Mouse (Mus musculus) mouse embryonic stem cell (cell line): ENCODE data around the gene Agmat.
"Not testable (repeated sequence)": the region's sequence is repeated elsewhere in the genome, so short reads cannot be mapped to it uniquely, and the experiment has no call there.

Source experiments
- in situ Hi-C, 2 experiments: fragments of 300-500 bp; cut with MboI; formaldehyde crosslinking; loops; 1 replicate in 1 of 2; 3 replicates in 1 of 2; pipeline ENCODE4 v1.14.3; 2019 to 2020; ENCODE audit warnings: low sequenced_read_pairs in 2 of 2, low pct_unique_long_range_greater_than_20kb in 1 of 2, mixed read lengths in 1 of 2; ENCODE audit not compliant: unreplicated experiment in 1 of 2

Agmat gene

GRCm38 (mm10) chr4:141766668-141767352 is 20.3 kb downstream of the Agmat start:
- in situ Hi-C loops, result no loop called here

GRCm38 (mm10) chr4:141767353-141768036 is 21.0 kb downstream of the Agmat start:
- in situ Hi-C loops, result no loop called here

GRCm38 (mm10) chr4:141769501-141770160 is 23.2 kb downstream of the Agmat start:
- in situ Hi-C loops, result no loop called here

GRCm38 (mm10) chr4:141771823-141772222 is 25.4 kb downstream of the Agmat start:
- in situ Hi-C loops, result no loop called here

- in situ Hi-C loops, result not testable (repeated sequence)
Measured at GRCm38 (mm10) chr4:141773019-141773418, 26.5 kb downstream of the Agmat start.

- in situ Hi-C loops, result no loop called here
Measured at GRCm38 (mm10) chr4:141779828-141780227, 33.4 kb downstream of the Agmat start.

- in situ Hi-C loops, result no loop called here
Measured at GRCm38 (mm10) chr4:141781201-141781985, 34.9 kb downstream of the Agmat start.

GRCm38 (mm10) chr4:141784835-141785234 is 38.4 kb downstream of the Agmat start:
- in situ Hi-C loops, result no loop called here

GRCm38 (mm10) chr4:141786141-141786540 is 39.7 kb downstream of the Agmat start:
- in situ Hi-C loops, result no loop called here

- in situ Hi-C loops, result no loop called here
Measured at GRCm38 (mm10) chr4:141787046-141787445, 40.6 kb downstream of the Agmat start.

GRCm38 (mm10) chr4:141787462-141787861 is 41.0 kb downstream of the Agmat start:
- in situ Hi-C loops, result no loop called here

GRCm38 (mm10) chr4:141789564-141790218 is 43.2 kb downstream of the Agmat start:
- in situ Hi-C loops, result no loop called here

- in situ Hi-C loops, result no loop called here
Measured at GRCm38 (mm10) chr4:141790524-141790990, 44.1 kb downstream of the Agmat start, which contains the start of gene Dnajc16. Gene Dnajc16, minus strand, starts transcription at chr4:141790931.

- in situ Hi-C loops, result no loop called here
Measured at GRCm38 (mm10) chr4:141791486-141791885, 45.0 kb downstream of the Agmat start.

- in situ Hi-C loops, result no loop called here
Measured at GRCm38 (mm10) chr4:141791951-141792350, 45.5 kb downstream of the Agmat start.

- in situ Hi-C loops, result no loop called here
Measured at GRCm38 (mm10) chr4:141792554-141793281, 46.2 kb downstream of the Agmat start.

- in situ Hi-C loops, result no loop called here
Measured at GRCm38 (mm10) chr4:141793282-141794151, 47.0 kb downstream of the Agmat start, which contains the start of gene Casp9. Gene Casp9, plus strand, starts transcription at chr4:141793612.
